Mouse (Mus musculus) layer of hippocampus, postnatal 10 days (tissue): ENCODE data around the gene Tomm40l. TPM values are rescaled to one million over a fixed set of nuclear protein-coding genes. Genes with fewer than 3 reads are reported as not detected.

Experiments
- DNase-seq, 2 experiments: peaks; one replicate each; pipeline ENCODE4 v3.0.0; 2021; ENCODE audit warnings: low spot score in 2 of 2
- total RNA-seq, 2 experiments: library from RNA; stranded (reverse); gene quantifications; 2 replicates each; pipeline ENCODE4 v1.2.3; 2021

Tomm40l gene
- total RNA-seq, 2 experiments from 2014 or later = 65.5 to 66.3 TPM

GRCm38 (mm10) chr1:171229750-171230149 lies 7.4 kb upstream of the Tomm40l start:
- DNase-seq = no peak

GRCm38 (mm10) chr1:171227879-171228278 lies 5.6 kb upstream of the Tomm40l start:
- DNase-seq = no peak

DNA sequence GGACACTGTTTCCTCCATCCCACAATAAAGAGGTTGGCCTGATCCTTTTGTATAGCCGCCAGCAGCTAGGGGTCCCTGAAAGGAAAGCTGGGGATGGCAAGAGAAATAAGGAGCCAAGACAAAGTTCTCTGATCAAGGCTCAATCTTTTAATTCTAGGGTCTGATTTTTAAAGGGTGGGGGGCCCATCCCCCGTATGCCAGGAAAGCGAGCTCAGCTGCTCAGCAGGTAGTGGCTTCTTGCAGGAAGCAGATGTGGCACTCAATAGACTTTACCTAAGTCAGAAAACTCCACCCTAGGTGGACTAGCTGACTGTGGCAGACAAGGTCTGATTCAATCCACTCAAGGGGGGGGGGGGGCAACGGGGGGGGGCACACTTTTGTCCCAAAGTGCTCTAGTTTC lies 4.5 kb upstream of the Tomm40l start:
- DNase-seq = no peak

DNA sequence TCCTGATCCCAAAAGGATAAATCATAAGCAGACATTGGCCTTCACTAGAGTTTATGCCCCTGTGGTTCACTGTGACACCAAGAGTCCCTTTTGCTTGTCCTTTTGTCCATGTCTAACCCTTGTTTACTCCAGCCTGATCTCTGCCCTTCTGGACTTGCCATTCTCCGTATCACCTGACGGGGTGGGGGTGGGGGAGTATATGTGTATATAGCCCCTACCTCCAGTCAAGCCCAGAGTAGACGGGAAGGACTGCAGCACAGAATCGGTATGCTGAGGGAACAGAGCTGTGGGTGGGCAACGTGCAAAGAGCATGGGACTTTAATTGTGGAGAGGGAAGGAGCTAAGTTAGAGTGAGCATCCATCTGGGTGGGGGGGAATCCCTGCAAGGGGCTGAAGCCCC lies 2.5 kb upstream of the Tomm40l start, which contains the start of gene Apoa2:
Apoa2 (plus strand) TSS at position 198 of the 400 bp plus-strand sequence.
- DNase-seq = no peak

GRCm38 (mm10) chr1:171223796-171224195 lies 1.5 kb upstream of the Tomm40l start:
- no peak for DNase-seq

DNA sequence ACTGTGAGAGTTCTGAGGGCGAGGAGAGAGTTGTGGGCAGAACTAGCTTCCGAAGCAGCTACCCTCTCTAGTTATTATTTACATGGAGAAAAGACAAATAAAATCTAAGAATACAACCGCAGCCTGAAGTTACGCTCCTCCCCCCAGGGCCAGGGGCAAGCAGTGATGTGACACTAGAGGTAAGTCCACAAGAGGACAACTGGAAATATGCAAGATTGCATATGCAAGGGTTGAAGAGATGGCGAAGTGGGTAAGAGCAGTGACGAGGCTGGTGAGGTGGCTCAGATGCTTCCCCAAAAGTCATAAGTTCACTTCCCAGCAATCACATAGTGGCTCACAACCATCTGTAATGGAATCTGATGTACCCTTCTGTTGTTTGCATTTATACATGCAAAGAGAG lies 854 bp upstream of the Tomm40l start:
- no peak for DNase-seq

GRCm38 (mm10) chr1:171221281-171222193 lies 777 bp downstream of the Tomm40l start:
- DNase-seq = peak in 1 of 2 experiments; percentile 30

GRCm38 (mm10) chr1:171220871-171221270 lies 1.4 kb downstream of the Tomm40l start:
- DNase-seq = peak; percentile 91 to 94

DNA sequence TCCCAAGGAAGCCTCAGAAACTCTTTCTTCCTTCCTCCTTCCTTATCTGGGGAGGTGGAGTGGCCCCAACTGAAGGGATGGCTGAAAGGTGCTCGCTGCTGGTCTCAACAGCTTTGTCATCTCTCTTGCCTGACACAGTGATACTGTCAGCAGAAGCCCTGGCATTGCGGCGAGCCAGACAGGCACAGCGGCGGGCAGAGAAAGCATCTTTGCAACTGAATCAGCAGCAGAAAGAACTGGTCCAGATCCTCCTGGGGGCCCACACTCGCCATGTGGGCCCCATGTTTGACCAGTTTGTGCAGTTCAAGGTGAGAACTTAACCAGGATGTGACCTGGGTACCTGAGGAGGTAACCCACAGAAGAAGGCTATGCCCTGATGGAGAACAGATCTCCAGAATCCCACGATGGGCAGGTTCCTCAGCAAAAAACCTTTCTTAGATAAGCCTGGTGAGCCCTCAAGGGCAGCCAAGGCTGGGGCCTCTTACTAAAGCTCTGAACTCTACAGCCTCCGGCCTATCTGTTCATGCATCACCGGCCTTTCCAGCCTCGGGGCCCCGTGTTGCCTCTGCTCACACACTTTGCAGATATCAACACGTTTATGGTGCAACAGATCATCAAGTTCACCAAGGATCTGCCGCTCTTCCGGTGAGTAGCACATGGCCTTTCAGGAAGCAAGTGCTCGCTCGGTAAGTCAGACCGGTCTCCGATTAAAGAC lies 5.9 kb downstream of the Tomm40l start:
- no peak for DNase-seq

GRCm38 (mm10) chr1:171213801-171214496 lies 8.4 kb downstream of the Tomm40l start, which contains the start of gene Nr1i3:
Nr1i3 (plus strand) TSS chr1:171213970.
- DNase-seq = no peak

DNA sequence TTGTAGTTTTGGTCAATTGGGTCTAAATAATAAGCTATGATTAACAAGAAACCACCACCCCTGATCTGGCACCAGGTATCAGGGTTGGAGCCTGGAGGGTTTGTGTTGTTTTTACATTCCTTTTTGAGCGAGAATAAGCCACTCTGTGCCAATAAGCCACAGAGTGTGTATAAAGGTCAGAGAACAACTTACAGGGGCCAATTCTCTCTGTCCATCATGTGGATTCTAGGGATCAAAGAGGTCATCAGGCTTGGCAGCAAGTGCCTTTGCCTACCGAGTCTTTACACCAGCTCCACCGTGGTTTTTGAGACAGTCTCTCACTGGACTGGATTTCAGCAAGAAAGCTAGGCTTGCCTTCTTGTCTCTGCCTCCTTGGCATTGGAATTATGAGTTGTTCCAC lies 9.5 kb downstream of the Tomm40l start:
- no peak for DNase-seq

GRCm38 (mm10) chr1:171209409-171209808 lies 12.9 kb downstream of the Tomm40l start:
- DNase-seq = no peak

- DNase-seq = no peak
Measured at GRCm38 (mm10) chr1:171205704-171206493, 16.4 kb downstream of the Tomm40l start.

DNA sequence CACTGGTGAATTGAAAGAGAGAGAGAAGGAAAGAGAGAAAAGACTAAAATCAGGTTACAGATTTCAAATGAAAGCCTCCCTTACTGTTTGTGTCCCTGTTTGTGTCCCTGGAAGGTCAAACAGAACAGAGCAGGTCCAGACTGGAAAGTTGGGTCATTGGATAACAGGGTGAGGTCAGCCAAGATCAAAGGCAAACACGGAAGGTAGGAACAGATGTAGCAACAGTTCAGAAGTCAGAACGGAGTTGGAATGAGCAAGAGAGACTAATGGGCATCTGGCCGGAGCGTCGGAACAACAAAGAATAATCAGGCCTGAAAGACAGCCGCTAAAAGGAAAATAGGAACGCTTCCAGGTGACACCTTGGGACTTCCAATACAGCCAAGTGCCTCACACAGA lies 18.1 kb downstream of the Tomm40l start:
- no peak for DNase-seq

DNA sequence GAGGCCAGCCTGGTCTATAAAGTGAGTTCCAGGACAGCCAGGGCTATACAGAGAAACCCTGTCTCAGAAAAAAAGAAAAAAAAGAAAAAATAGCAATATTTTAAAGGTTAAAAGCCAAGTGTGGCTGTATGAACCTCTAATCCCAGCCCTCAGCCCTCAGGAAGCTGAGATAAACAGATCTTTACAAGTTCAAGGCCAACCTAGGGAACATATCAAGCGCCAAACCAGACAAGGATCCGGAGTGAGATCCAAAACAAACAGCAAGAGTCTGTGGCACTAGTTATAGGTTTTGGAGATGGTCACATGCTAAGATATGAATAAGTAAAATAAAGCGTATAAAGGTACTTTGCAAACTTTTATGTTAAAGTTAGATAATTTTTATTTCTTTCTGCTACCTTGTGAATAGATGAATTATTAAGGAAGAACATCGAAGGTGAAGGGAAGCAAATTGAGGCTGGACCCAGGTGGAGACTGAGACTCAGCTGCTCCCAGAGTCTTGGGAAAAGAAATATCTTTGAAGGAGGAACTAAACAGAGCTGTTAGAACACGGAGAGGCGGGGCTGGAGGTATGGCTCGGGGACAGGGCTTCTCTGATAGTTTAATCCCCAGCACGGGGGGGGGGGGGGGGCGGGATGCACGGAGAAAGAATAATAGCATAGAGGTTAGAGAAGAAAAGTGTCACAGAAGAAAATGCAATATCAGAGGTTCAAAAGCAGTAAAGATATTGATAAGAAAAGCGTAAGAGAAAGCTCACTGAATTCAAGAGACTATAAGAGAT lies 18.7 kb downstream of the Tomm40l start:
- DNase-seq = no peak

- DNase-seq = no peak
Measured at GRCm38 (mm10) chr1:171200769-171201168, 21.5 kb downstream of the Tomm40l start.

GRCm38 (mm10) chr1:171199532-171199931 lies 22.8 kb downstream of the Tomm40l start:
- DNase-seq = no peak

DNA sequence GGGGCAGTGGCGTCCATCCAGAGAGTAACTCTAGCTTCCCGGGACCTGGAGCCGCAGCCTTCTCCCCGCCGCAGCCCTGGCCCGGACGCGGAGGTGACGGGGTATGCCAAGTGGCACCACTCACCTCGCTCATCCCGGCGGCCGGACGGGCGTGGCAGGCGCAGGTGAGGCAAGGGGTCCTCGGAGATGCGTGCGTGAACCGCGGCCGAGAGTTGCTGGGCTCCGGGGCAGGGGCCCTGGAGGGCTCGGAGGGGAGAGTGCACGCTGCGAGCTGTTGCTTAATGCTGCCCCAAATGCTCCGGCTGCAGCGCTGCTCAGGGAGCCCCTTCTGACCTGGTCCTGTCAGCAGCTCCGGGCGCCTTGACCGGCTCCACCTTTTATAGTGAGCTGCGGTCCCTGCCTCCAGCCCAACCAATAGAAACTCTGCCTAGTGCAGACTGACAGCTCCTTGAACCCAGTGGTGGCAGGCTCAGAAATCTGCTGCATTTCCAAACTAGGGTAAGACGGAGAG lies 26.4 kb downstream of the Tomm40l start, which contains the start of gene Pcp4l1:
Pcp4l1 (minus strand) TSS at position 382 of the 511 bp plus-strand sequence.
- peak; percentile 42 to 50 for DNase-seq

DNA sequence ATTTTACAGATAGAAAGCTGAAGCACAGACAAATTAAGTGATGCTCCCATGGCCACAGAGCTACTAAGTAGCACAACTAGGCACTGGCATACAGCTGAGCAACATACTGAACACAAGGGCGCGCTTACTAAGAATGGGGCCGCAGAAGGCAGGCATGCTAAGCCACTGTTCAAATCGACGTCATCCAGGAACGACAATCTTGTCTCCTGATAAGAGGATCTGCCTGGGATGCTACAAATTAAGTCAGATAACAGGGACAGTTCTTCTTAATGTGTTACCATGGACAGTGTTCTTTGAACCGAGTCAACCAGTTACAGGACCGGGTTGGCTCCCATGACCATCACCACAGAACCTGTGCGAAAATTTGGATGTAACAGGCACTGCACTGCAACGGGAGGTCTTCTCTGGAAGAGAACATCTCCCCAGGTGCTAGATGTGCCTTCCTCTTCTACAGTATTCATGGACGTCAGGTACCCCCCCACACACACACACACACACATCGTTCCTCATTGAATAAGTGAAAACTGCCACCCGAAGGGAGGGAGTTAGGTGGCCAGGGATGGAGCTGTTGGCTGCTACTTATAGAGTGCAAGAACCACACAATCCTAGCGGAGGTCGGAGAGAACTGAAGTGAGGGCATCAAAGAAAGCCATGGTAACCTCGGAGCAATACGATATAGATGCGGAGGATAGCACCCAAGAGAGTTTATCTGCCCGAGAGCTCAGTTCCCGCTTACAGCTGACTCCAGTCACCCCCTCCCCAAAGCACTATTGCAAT lies 27.1 kb downstream of the Tomm40l start:
- DNase-seq = no peak
